Mouse (Mus musculus): Measurements from ENCODE around the gene Rhob.

The Rhob gene

DNA sequence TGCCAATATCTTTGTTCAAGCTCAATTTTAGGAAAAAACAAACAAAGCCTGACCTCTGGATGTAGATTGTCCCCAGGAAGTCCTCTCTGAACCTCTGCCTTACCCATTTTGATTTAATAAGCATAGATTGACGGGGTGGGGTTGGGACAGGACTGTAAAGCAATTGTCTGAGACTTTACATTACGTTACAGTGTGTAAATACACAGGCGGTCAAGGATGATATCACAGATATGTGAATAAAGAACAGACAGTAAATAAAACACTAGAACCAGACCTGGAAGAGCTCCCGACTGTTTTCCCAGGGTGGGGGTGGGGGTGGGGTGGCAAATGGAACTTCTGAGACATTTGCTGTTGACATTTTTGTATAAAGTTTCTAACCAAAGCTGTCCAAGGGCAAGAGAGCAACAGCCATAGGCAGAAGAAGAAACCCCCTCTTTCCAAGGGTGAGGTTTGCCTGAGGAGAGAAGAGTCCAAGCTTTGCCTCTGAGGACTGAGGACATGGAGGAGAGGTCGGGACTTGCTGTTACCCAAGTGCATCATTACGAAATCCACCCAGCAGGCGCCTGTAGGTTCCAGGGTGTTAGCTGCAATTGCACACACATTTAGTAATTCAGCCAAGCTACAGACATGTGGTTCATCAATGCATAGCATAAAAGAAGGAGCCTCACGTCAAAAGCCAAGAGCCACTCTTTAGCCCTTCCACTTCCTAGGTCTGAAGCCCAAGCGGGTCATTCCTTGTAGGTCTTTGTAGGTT lies 7.3 kb upstream of the Rhob start:
- no peak for DNase-seq (ENCODE audit: extremely low spot score, low read depth, low spot score)

DNA sequence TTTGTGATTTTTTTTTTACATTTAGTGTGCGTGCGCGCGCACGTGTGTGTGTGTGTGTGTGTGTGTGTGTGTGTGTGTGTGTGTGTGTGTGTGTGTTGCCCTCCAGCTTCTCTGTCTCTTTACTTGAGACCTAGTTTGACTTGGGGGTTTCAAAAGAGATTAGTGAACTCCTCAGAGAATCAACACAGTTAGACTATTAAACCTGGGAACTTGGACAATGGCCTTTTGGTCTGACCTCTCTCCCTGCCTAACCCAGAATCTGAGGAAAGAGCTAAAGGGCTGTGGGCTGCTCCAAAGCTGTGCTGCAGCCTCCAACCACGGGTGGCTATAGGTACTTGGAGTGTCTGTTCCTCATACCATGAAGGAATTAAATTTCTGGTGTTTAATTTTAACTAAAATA lies 4.3 kb upstream of the Rhob start:
- no peak for DNase-seq (ENCODE audit: extremely low spot score, low read depth, low spot score)

DNA sequence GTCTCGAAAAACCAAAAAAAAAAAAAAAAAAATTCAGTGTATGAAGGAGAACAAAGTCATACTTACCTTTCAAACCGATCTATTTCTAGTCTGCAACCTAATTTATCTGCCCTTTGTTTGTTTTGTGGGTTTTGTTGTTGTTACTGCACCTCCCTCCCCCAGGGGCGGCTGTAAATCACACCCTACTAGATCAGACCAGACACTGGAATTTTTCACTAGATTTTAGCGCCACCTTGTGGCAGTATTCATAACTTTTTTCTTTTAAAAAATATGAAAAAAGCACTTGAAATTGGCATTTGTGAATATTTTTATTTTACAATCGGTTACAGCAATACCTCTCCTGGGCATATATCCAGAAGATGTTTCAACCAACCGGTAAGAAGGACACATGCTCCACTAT lies 2.7 kb upstream of the Rhob start:
- DNase-seq (ENCODE audit: extremely low spot score, low read depth, low spot score): no peak

DNA sequence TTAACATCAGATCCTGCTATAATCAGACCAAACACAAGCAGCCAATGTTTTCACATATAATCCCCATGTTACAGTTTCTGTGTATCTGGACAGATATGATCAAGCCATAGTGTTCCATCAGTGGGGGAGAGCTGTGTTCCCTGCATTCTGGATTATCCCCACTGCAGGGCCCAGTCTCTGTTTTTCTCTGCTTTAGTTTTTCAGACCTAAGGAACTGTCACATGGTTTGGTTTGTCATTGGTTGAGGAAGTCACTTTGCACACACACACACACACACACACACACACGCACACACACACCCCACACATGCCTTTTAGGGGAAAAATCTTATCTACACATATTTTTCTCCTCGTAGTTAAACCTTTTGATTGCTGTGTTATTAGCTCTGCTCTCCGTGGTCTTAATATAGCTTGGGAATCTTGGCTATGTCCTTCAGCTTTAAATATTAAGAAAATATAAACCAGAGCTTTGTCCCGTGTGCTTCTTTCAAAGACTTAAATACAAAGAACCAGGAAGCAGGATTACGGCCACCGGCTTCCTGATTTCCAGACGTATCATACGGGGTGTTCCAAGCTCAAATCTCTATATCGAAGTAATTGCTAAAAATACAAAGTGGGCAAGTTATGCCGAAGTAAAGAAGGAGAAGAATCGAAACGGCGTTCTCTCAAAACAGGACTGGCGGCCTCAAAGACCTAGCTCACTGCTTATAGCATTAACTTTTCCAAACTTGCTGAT lies 1.9 kb upstream of the Rhob start:
- no peak for DNase-seq (ENCODE audit: extremely low spot score, low read depth, low spot score)

DNA sequence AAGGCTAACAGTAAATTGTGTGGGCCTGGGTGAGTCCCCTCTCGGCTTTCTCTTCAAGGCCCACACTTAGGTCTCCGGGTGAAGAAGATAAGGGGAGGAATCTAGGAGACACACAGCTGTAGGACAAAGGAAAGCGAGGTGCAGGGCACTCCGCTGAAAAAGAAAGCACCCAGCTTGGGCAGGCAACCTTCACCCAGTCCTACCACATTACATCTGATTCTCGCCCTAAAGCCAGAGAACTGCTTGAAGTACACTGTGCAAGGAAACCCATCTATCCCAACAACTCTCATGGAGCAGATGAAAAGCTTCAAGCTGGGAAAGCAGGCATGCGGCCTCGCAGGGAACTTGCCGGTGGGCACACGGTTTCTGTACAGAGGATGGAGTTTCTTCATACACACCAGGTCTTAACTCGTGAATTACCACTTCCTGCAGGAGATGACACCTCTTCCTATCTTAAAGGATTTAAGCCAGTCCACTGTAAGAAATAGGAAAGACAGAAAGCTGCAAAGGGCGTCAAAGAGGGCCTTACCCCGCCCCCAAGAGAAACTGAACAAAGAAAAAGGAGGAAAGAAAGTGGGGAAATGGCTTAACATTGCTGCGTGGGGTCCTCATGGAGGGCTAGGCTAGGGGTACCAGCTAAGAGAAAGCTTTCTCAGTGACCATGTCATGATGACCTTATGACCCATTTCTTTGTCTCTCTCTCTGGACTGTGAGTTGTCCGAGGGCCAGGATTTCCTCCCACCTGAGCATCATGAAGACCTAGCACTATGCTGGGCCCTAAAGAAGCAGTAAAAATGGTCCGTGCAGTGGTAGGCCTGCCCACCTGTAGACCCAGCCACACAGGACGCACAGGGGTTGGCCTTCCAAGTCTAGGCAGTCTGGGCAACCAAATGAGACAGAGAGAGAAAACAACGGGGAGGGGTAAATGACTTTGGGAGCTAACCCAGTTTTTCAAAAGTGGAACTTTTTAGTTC lies 1.1 kb upstream of the Rhob start:
- DNase-seq (ENCODE audit: extremely low spot score, low read depth, low spot score): no peak

DNA sequence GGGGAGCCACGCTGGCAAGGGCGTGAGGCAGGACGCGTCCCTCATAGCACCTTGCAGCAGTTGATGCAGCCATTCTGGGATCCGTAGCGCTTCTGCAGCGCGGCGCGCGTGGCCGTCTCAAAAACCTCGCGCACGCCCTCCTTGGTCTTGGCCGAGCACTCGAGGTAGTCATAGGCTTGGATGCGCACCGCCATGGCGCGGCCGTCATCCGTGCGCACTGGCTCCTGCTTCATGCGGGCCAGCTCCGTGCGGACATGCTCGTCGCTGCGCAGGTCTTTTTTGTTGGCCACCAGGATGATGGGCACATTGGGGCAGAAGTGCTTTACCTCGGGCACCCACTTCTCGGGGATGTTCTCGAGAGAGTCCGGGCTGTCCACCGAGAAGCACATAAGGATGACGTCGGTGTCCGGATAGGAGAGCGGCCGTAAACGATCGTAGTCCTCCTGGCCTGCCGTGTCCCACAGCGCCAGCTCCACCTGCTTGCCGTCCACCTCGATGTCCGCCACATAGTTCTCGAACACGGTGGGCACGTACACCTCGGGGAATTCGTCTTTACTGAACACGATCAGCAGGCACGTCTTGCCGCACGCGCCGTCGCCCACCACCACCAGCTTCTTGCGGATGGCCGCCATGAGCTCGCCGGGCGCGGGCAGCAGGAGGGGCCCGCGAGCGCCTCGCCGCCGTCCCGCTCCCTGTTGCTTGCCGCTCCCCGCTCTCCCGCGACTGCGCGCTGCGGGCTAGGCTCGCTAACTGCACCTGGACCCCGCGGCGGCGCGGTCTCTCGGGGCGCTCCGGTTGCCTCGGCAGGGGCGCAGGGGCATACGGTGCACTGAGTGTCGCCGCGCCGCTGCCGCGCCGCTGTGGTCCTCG lies 573 bp downstream of the Rhob start:
- DNase-seq (ENCODE audit: extremely low spot score, low read depth, low spot score): no peak

DNA sequence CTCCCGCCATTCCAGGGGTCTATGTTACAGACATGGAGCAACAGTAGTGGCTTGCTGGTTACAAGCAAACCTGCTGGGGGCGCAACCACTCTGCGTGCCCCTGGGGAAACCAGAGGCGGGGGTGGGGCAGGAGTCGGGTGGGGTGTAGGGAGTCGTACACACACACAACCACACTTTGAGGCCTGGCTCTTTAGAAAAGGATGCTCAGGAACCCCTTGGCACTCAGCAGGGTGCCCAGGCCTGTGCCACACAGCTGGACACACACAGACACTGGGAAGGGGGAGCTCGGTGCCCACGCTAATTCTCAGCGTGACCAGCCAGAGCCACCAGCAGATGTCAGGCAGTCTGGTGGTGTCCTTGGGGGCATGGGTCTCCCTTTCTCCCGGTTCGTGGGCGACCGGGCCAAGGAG lies 1.2 kb downstream of the Rhob start:
- DNase-seq (ENCODE audit: extremely low spot score, low read depth, low spot score): no peak

DNA sequence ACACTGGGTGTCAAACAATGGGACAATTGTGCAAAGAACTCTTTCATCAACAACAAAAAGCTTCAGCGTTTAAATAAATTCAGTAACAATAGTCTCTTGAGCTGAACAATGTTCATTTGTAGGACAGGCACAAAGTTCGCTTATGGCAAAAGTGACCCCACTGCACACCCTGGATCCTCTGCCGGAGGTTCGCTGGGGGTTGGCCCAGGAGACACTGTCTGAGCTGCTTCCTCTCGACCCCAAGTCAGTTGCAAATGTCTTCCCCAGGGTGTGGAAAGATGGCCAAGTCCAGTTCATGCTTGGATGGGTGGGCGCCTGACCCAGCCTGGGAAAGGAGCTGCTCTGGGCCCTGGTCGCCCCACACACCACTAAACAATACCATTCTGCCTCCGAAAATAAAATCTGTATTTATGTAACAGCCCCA lies 1.6 kb downstream of the Rhob start:
- DNase-seq (ENCODE audit: extremely low spot score, low read depth, low spot score): no peak

DNA sequence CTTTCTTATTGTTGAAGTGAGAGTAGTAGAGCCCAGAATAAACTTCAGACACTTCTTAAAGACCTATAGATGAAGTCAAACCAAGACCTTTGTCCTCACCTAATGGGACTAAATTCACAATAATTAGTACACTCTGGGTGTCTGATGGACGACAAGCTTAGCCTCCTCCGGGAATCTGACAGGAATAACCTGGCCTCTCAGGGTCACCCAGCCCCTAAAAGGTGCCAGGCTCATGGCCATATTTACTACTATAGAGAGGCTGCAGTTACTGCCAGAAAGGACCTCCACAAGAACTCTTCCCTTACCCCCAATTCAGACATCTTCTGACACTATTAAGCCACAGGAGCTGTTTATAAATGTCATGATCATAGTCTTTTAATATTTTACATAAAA lies 2.5 kb downstream of the Rhob start:
- DNase-seq (ENCODE audit: extremely low spot score, low read depth, low spot score): no peak

DNA sequence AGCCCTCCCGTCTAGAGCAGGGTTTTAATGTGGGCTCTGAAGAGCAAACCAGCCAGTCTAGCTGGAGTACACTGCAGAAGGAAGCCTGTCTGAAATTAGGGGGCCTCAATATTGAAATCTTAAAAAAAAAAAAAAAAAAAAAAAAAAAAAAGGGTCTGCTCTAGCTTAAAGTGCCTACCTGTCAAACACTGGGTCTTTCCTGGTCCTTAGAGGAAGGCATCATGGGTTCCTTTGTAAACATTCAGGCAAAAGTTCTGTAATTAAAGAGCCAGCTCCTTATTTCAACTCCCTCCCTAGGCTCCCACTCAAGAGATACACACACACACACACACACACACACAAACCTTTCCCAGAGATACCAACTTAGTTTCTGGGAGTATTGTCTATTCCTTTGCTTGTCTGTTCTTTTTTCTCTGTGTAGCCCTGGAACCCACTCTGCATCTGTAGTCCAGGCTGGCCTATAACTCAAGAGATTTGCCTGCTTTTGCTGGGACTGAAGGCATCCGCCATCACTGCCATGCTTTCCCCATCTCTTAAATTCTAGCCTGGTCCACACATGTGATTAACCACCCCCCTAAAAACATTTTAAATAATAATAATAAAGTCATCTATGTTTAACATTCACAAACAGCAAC lies 3.0 kb downstream of the Rhob start:
- no peak for DNase-seq (ENCODE audit: extremely low spot score, low read depth, low spot score)

DNA sequence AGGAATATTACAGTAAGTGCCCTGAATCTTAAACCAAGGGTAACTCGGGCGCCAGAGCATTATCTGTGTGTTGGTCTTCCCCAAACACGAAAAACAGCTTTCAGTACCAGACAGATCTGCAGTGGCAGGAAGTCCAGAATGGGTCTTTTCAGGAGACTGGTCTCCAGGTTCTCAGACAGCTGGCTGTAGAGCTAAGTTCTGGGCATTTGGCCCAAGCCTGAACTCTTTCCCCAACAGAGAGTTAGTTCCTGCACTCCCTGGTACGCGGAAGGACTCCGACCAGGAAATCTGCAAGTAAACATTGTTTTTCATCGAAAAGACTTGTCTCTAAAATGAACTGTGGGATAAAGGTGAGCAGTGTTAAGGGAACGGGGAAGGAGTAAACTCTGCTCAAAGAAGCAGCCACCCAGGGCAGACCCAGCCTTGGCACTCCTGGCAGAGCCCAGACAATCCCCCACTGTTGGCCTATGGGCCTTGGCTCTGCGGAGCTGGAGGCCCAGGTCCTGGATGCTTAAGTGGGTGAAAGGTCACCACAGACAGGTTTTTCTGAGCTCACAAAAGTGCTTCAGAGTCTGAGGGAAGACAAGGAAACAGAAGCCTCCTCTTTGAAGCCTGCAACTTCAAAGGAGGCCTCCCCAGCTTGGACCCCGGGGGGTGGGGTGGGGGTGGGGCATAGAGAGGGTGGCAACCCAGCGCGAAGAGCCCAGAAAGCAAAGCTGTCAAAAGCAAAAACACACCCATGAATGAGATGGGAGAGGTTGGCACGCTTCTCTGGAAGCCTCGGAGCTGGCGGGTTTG lies 3.7 kb downstream of the Rhob start:
- no peak for DNase-seq (ENCODE audit: extremely low spot score, low read depth, low spot score)

DNA sequence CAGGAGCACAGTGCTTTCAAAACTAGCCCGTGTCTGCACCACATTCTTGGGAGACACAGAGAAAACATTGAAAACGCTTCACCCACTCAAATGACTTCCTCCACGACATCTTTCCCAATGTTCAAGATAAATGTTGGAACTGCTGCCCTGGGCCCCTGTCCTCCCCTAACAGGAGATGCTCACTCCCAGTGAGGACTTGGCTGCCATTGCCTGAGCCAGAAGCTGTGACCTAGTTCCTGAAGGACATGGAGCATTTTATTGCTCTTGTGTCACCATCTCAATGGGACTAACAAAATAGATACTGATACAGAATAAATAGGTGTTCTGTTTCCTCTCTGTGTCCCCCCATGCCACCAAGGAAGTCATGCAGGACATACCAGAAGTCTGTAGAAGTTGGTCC lies 5.1 kb downstream of the Rhob start:
- DNase-seq (ENCODE audit: extremely low spot score, low read depth, low spot score): no peak

DNA sequence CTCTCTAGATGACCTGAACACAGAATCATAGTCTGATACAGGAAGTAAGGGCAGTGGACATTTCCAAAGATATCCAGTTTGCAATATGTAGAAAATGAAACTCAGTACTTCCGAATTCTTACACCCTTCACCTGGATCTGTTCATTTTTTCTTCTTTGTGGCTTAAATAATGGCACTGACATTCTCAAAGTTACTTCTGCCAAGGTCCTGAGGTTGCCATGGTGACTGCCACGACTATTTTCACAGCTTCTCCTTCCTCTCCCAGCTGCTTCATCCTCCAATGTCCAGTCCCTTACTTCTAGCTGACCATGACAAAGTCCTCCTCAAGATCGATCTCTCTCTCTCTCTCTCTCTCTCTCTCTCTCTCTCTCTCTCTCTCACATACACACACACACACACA lies 6.4 kb downstream of the Rhob start:
- DNase-seq (ENCODE audit: extremely low spot score, low read depth, low spot score): no peak

DNA sequence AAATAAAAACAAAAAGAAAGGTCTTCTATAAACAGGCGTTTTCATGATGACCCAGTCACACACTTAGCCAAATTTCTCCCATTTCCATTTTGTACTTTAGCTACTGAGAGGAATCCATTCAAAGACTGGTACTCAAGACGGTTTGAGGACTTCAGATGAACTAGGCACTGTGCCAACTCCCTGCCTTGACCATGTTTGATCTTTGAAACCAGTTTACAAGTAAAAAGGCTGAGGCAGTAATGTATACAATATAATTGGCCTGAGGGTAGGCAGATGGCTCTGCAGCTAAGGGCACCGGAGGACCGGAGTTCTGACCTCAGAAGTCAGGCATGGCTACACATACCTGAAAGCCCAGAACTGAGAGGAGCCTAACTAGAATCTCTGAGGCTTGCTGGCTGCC lies 10.7 kb downstream of the Rhob start:
- DNase-seq (ENCODE audit: extremely low spot score, low read depth, low spot score): no peak

DNA sequence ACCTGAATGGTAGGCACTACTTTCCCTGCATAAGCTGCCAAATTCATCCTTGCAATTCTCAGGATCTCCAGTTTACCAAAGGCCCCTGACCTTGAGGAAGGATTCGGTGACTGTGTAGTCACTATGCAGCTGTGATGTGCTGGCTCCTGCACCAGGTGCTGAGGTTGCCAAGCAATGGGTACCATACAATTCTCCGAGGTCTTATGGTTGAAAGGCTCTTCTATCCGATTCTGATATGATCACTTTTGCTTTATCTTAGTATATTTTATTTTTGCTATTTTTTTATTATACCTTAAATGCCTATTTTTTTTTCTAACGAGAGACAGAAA lies 11.2 kb downstream of the Rhob start:
- no peak for DNase-seq (ENCODE audit: extremely low spot score, low read depth, low spot score)

DNA sequence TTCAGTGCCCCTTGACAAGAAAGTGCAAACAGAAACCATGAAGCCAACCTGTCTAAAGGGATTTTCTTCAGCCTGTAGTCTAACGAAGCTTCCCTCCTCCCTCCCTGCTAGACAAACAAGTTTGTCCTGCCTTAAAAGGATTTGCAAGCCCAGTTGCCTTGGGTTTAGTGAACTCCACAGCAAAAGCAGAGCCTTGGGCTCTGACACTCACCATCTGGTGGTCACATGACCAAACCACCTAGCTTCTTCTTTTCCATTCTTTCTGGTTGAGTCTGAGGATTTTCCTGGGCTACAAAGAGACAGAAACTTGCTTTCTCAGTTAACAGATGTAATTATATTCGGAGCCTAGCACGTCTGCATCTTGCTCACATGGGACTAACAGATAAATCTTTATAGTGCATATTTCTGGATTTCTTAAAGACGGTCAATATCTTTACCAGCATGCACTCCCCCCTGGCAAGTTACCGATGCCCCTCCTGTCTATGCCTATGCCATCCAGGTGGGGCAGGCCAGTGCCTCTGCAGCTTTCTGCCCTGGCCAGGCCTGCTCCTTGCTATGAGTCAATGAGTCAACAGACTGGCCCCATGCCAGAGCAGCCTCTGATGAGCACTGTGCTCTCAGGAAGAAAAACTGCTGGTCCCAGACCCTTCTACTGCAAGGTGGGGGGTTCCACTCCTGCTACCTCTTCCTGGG lies 11.7 kb downstream of the Rhob start:
- no peak for DNase-seq (ENCODE audit: extremely low spot score, low read depth, low spot score)

DNA sequence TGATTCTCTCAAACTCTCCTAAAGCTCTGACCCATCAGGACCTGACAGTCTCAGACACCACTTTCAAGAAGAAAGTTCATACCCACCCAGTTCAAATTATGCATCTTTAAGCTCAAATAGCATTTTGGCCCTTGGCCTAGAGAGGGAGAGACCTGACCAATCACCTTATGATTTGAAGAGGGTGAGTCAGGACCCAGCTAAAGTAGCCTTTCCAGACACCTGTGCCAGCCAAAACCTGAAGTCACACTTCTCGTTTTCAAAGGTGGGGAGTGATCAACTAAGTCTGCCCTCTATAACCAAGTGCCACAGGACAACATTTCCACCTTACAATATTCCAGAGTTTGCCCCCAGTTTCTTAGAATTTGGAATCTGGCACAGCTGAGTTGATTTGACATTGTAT lies 12.5 kb downstream of the Rhob start:
- no peak for DNase-seq (ENCODE audit: extremely low spot score, low read depth, low spot score)

DNA sequence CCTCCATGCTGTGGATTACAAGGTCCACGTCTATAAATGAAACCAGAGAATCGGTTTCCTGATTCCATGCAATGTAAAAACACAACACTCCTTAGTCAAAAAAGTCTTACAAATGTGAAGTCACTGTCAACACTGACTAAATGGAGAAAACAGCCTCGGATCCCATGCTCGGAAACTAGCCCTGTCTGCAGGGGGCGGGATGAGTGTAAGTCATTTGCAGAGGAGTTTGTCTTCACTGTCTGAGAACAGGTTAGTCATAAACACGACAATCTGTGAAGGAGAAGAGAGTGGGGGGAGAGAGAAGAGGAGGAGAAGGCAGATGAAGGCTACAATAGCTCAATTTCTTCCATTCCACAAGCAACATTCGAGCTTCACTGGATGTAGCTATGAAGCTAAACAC lies 14.6 kb downstream of the Rhob start:
- DNase-seq (ENCODE audit: extremely low spot score, low read depth, low spot score): no peak

DNA sequence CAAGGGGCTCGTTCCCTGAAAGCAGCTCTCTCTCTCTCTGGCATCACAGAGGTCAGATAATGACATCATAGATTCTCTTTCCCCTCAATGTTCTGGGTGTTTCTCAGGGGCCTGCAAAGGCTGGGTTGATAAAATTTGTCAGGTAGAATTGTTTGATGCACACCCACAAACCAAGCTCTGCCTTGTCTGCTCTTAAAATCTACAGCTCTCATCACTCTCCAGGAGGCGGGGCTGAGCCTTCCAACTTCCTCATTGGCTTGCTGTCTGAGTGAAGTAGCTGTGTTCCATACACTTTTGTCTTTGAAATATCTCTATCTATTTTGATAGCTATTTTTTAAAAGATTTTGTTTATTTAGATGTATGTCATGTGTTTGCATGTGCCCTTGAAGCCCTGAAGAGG lies 17.6 kb downstream of the Rhob start:
- DNase-seq (ENCODE audit: extremely low spot score, low read depth, low spot score): no peak
